Mouse (Mus musculus): Measurements from ENCODE around the gene Myh2. TPM values are rescaled to one million over a fixed set of nuclear protein-coding genes. Genes with fewer than 3 reads are reported as not detected.

Gene Myh2
- polyA plus RNA-seq, 1 experiment from 2014 or later, result 0.05 TPM

- 39% methylated on average over 6 of the region's 6 CpGs for WGBS (ENCODE audit: insufficient replicate concordance)
These were observed 26.1 kb upstream of the Myh2 start for GRCm38 (mm10) chr11:67144559-67145265.

GRCm38 (mm10) chr11:67145482-67146408 lies 25.1 kb upstream of the Myh2 start:
- no peak for ATAC-seq (ENCODE audit: insufficient read depth)

More at GRCm38 (mm10) chr11:67144559-67145265, 26.1 kb upstream of the Myh2 start:
- Histone ChIP-seq H3K27ac (replicated peaks) (no peak overlapping the region), H3K4me1 (replicated peaks) (no peaks in the 10 kb centered on the region), H3K4me3 (replicated peaks) (no peak overlapping the region), H3K9me3 (replicated peaks) (no peaks in the 10 kb centered on the region), H3K4me2 (no peak overlapping the region), H3K36me3 (replicated peaks) (no peaks in the 10 kb centered on the region), H3K27me3 (no peaks in the 10 kb centered on the region), H3K9ac (no peak overlapping the region)
- ATAC-seq (ENCODE audit: insufficient read depth), result no peak

GRCm38 (mm10) chr11:67146409-67147282 lies 24.2 kb upstream of the Myh2 start:
- no peak overlapping the region for H3K9ac ChIP-seq
- no peak overlapping the region for H3K4me3 ChIP-seq (replicated peaks)
- H3K9me3 ChIP-seq (replicated peaks), result no peaks in the 10 kb centered on the region
- no peak overlapping the region for H3K4me2 ChIP-seq
- no peak overlapping the region for H3K27ac ChIP-seq (replicated peaks)
- no peaks in the 10 kb centered on the region for H3K4me1 ChIP-seq (replicated peaks)
- WGBS (ENCODE audit: insufficient replicate concordance), result 61% methylated on average over 4 of the region's 4 CpGs
- no peak for ATAC-seq (ENCODE audit: insufficient read depth)
- no peaks in the 10 kb centered on the region for H3K36me3 ChIP-seq (replicated peaks)
- no peaks in the 10 kb centered on the region for H3K27me3 ChIP-seq

More at GRCm38 (mm10) chr11:67145482-67146408, 25.1 kb upstream of the Myh2 start:
- Histone ChIP-seq H3K27ac (replicated peaks) (no peak overlapping the region), H3K4me2 (no peak overlapping the region), H3K9me3 (replicated peaks) (no peaks in the 10 kb centered on the region), H3K9ac (no peak overlapping the region), H3K27me3 (no peaks in the 10 kb centered on the region), H3K36me3 (replicated peaks) (no peaks in the 10 kb centered on the region), H3K4me1 (replicated peaks) (no peaks in the 10 kb centered on the region), H3K4me3 (replicated peaks) (no peak overlapping the region)
- WGBS (ENCODE audit: insufficient replicate concordance), result 54% methylated on average over 5 of the region's 5 CpGs

- Histone ChIP-seq H3K4me2 (no peak overlapping the region), H3K9ac (no peak overlapping the region), H3K9me3 (replicated peaks) (no peaks in the 10 kb centered on the region), H3K4me3 (replicated peaks) (no peak overlapping the region), H3K27me3 (no peaks in the 10 kb centered on the region), H3K27ac (replicated peaks) (no peak overlapping the region), H3K36me3 (replicated peaks) (no peaks in the 10 kb centered on the region), H3K4me1 (replicated peaks) (no peaks in the 10 kb centered on the region)
- no peak for ATAC-seq (ENCODE audit: insufficient read depth)
- 66% methylated on average over 12 of the region's 12 CpGs for WGBS (ENCODE audit: insufficient replicate concordance)
These were observed 23.4 kb upstream of the Myh2 start for GRCm38 (mm10) chr11:67147283-67147921.

GRCm38 (mm10) chr11:67148286-67149012 lies 22.4 kb upstream of the Myh2 start:
- Histone ChIP-seq H3K4me1 (replicated peaks) (no peaks in the 10 kb centered on the region), H3K36me3 (replicated peaks) (no peaks in the 10 kb centered on the region), H3K27ac (replicated peaks) (no peak overlapping the region), H3K27me3 (no peaks in the 10 kb centered on the region), H3K4me3 (replicated peaks) (no peak overlapping the region), H3K9me3 (replicated peaks) (no peaks in the 10 kb centered on the region), H3K4me2 (no peak overlapping the region), H3K9ac (no peak overlapping the region)
- no peak for ATAC-seq (ENCODE audit: insufficient read depth)
- WGBS (ENCODE audit: insufficient replicate concordance), result 65% methylated on average over 4 of the region's 4 CpGs

DNA sequence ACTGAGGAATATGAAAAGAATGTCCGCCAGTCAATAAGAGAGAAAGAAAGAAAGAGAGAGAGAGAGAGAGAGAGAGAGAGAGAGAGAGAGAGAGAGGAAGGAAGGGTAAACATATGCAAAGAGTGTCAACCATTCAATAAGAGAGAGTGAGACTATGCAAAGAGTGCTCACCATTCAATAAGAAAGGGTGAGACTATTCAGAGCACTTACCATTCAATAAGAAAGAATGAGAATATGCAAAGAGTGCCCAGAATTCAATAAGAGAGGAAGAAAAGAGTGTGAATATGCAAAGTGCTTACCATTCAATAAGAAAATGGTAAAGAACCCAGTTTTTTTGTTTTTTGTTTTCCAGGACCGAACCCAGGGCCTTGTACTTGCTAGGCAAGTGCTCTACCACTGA lies 20.6 kb upstream of the Myh2 start:
- Histone ChIP-seq H3K36me3 (replicated peaks) (no peaks in the 10 kb centered on the region), H3K27ac (replicated peaks) (no peak overlapping the region), H3K4me1 (replicated peaks) (no peaks in the 10 kb centered on the region), H3K9ac (no peak overlapping the region), H3K4me2 (no peak overlapping the region), H3K9me3 (replicated peaks) (no peaks in the 10 kb centered on the region), H3K4me3 (replicated peaks) (no peak overlapping the region), H3K27me3 (no peaks in the 10 kb centered on the region)
- ATAC-seq (ENCODE audit: insufficient read depth), result no peak
- WGBS (ENCODE audit: insufficient replicate concordance), result 59% methylated on average over 2 of the region's 2 CpGs

DNA sequence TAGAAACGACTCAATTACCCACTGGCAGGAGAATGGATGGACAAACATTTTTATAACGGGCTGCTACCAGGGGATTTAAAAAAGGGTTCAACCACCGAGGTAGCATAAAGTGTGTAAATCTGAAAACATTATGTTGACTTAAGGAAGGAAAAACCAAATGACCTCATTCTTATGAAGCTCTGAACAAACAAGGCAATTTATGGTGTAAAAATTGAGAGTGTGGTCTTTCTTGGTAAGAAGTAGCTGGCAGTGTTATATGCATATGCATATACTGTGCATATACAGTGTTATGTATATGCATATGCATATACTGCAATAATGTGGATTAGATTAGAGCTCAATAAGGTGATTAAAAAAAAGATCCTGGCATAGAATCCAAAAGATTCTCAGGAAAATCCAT lies 19.7 kb upstream of the Myh2 start:
- ATAC-seq (ENCODE audit: insufficient read depth), result no peak
- 54% methylated on average over 3 of the region's 3 CpGs for WGBS (ENCODE audit: insufficient replicate concordance)

GRCm38 (mm10) chr11:67151651-67152630 lies 18.9 kb upstream of the Myh2 start:
- no peak for ATAC-seq (ENCODE audit: insufficient read depth)
- H3K36me3 ChIP-seq (replicated peaks), result no peaks in the 10 kb centered on the region
- H3K9ac ChIP-seq, result no peak overlapping the region
- 67% methylated on average over 16 of the region's 16 CpGs for WGBS (ENCODE audit: insufficient replicate concordance)
- no peaks in the 10 kb centered on the region for H3K4me1 ChIP-seq (replicated peaks)
- H3K4me2 ChIP-seq, result no peak overlapping the region
- H3K9me3 ChIP-seq (replicated peaks), result no peaks in the 10 kb centered on the region
- H3K27me3 ChIP-seq, result no peaks in the 10 kb centered on the region
- H3K4me3 ChIP-seq (replicated peaks), result no peak overlapping the region
- no peak overlapping the region for H3K27ac ChIP-seq (replicated peaks)

More for the DNA sequence above, 19.7 kb upstream of the Myh2 start:
- Histone ChIP-seq H3K36me3 (replicated peaks) (no peaks in the 10 kb centered on the region), H3K4me3 (replicated peaks) (no peak overlapping the region), H3K27ac (replicated peaks) (no peak overlapping the region), H3K4me1 (replicated peaks) (no peaks in the 10 kb centered on the region), H3K9ac (no peak overlapping the region), H3K27me3 (no peaks in the 10 kb centered on the region), H3K4me2 (no peak overlapping the region), H3K9me3 (replicated peaks) (no peaks in the 10 kb centered on the region)

DNA sequence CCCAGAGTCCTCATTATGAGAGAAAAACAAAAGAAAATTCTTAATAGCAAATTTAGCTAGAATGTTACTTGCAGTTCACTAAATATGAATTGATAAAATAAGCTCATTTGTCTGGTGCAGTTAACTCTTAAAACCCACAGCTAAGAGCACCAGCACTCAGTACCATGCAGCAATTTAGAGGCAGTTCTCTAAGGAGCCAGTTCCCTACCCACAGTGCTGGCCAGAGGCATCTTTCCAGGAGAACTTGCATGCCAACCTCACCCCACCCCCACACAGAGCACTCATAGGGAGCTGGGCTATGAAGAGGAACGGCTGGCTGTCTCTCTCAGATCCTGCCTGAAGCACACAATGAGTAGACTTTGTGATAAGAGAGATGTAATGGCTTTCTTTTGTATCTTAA lies 17.7 kb upstream of the Myh2 start:
- no peak overlapping the region for H3K4me2 ChIP-seq
- no peaks in the 10 kb centered on the region for H3K27me3 ChIP-seq
- no peak overlapping the region for H3K9ac ChIP-seq
- H3K4me3 ChIP-seq (replicated peaks), result no peak overlapping the region
- ATAC-seq (ENCODE audit: insufficient read depth), result no peak
- no peaks in the 10 kb centered on the region for H3K9me3 ChIP-seq (replicated peaks)
- 30% methylated on average over 1 of the region's 1 CpGs for WGBS (ENCODE audit: insufficient replicate concordance)
- H3K4me1 ChIP-seq (replicated peaks), result no peaks in the 10 kb centered on the region
- H3K36me3 ChIP-seq (replicated peaks), result no peaks in the 10 kb centered on the region
- no peak overlapping the region for H3K27ac ChIP-seq (replicated peaks)
